Mouse (Mus musculus) heart, adult 2 months (tissue): Measurements from ENCODE around the gene Slc17a4. TPM values are rescaled to one million over a fixed set of nuclear protein-coding genes. Genes with fewer than 3 reads are reported as not detected.

ENCODE experiments used
- DNase-seq, 2 experiments: peaks; one replicate each; pipeline ENCODE4 v3.0.0; 2021
- H3K27ac ChIP-seq: fragments of 200-600 bp; 2 replicates; pipeline ENCODE4 v1.8.1; 2022
- H3K27me3 ChIP-seq: fragments of 200-500 bp; 2 replicates; pipeline ENCODE4 v1.6.1; 2012; ENCODE audit warnings: mild to moderate bottlenecking, low read length, inconsistent platforms, mixed read lengths; ENCODE audit not compliant: control insufficient read depth, insufficient read depth
- H3K36me3 ChIP-seq: fragments of 200-500 bp; 2 replicates; pipeline ENCODE4 v1.6.1; 2012; ENCODE audit warnings: low read length, inconsistent platforms; ENCODE audit not compliant: control insufficient read depth, insufficient read depth
- H3K4me1 ChIP-seq: fragments of 200-500 bp; 2 replicates; pipeline ENCODE4 v1.6.1; 2011; ENCODE audit warnings: low read length; ENCODE audit not compliant: control insufficient read depth, insufficient read depth
- H3K4me3 ChIP-seq: fragments of 200-600 bp; 2 replicates; pipeline ENCODE4 v1.8.1; 2022
- H3K79me2 ChIP-seq: fragments of 200-500 bp; replicated peaks from 2 replicates; pipeline ENCODE4 v1.6.1; 2012; ENCODE audit warnings: mild to moderate bottlenecking, inconsistent platforms, low read length, moderate library complexity, mixed read lengths; ENCODE audit not compliant: control insufficient read depth, insufficient read depth
- H3K9ac ChIP-seq: fragments of 200-500 bp; 2 replicates; pipeline ENCODE4 v1.6.1; 2012; ENCODE audit warnings: low read depth, mild to moderate bottlenecking, control low read depth, inconsistent platforms, low read length, mixed read lengths
- CTCF ChIP-seq: fragments of 200-600 bp; IDR thresholded peaks from 2 replicates; pipeline ENCODE4 v1.8.1; 2022; ENCODE audit warnings: antibody characterized with exemption, mild to moderate bottlenecking, moderate library complexity
- EP300 ChIP-seq: fragments of 200-500 bp; IDR thresholded peaks from 2 replicates; pipeline ENCODE4 v1.6.1; 2011; ENCODE audit warnings: low read depth, low read length, control low read depth; ENCODE audit not compliant: insufficient read depth
- POLR2A ChIP-seq: fragments of 200-500 bp; IDR thresholded peaks from 2 replicates; pipeline ENCODE4 v1.6.1; 2011; ENCODE audit warnings: mild to moderate bottlenecking, low read depth, low read length, control low read depth; ENCODE audit not compliant: insufficient read depth
- WGBS: fragments of 180-500 bp; shearing (Covaris S2); methylation state at CpG from one replicate; pipeline ENCODE4 v1.1.7; 2018; 5-methylcytosine and 5-hydroxymethylcytosine counted together
- intact Hi-C: fragments of 180-260 bp; cut with DNase I; formaldehyde crosslinking; loops from one replicate; pipeline ENCODE4 v1.15.1; 2025
- microRNA-seq, 2 experiments: library from miRNA; unstranded; fragments of <30 nt; microRNA quantifications; one replicate each; pipeline ENCODE4 v1.2.0; 2021
- polyA plus RNA-seq: library from polyadenylated mRNA; depleted of rRNA; stranded (reverse); fragments of >200 nt; gene quantifications from 2 replicates; pipeline ENCODE4 v1.2.3, GENCODE M21; 2012; rRNA removed
- total RNA-seq, 2 experiments: library from RNA; stranded (reverse); gene quantifications; 2 replicates each; pipeline ENCODE4 v1.2.3; 2021

The Slc17a4 gene
- total and polyA plus RNA-seq, 3 experiments, result not detected

- no peaks in the 10 kb centered on the region for H3K36me3 ChIP-seq
- no peak overlapping the region for H3K27ac ChIP-seq
- no peaks in the 10 kb centered on the region for H3K4me1 ChIP-seq
- intact Hi-C loops, result no loop called here
- H3K4me3 ChIP-seq, result no peak overlapping the region
- WGBS, result 46% methylated on average over 3 of the region's 3 CpGs
- H3K9ac ChIP-seq, result no peak overlapping the region
- no peak for DNase-seq
- H3K79me2 ChIP-seq, result no peaks in the 10 kb centered on the region
- no peak for TF ChIP-seq EP300
- no peak for TF ChIP-seq POLR2A
- TF ChIP-seq CTCF, result no peak
- no peaks in the 10 kb centered on the region for H3K27me3 ChIP-seq
These were observed 58.4 kb downstream of the Slc17a4 start for GRCm38 (mm10) chr13:23856401-23856800.

- H3K27ac ChIP-seq, result no peak overlapping the region
- H3K4me3 ChIP-seq, result no peak overlapping the region
- no peaks in the 10 kb centered on the region for H3K4me1 ChIP-seq
- H3K9ac ChIP-seq, result no peak overlapping the region
- no peak for DNase-seq
- TF ChIP-seq EP300 (no peak), CTCF (no peak), POLR2A (no peak)
- no peaks in the 10 kb centered on the region for H3K27me3 ChIP-seq
- intact Hi-C loops, result no loop called here
- no peaks in the 10 kb centered on the region for H3K36me3 ChIP-seq
- 71% methylated on average over 2 of the region's 2 CpGs for WGBS
- H3K79me2 ChIP-seq, result no peaks in the 10 kb centered on the region
These were observed 65.5 kb downstream of the Slc17a4 start for GRCm38 (mm10) chr13:23849299-23849698.

Small RNAs within 50 kb of the gene (microRNA-seq; reads per million reads assigned to microRNA genes)
- 0 reads per million in 2 experiments for gene Gm44344

Other genes starting within 250 kb of the Slc17a4 start
- 1 to 10 TPM; 1.3 to 1.6 TPM for gene Hist1h2ac, start 231.1 kb downstream of the Slc17a4 start, total RNA-seq
- 0.57 and 0.76 TPM in 2 replicates for gene Hist1h2ac, start 231.1 kb downstream of the Slc17a4 start, polyA plus RNA-seq
- gene Hist1h2bc, start 230.8 kb downstream of the Slc17a4 start, total RNA-seq, result 10 to 100 TPM; 73.4 to 78.7 TPM
- 119 and 135 TPM in 2 replicates for gene Hist1h2bc, start 230.8 kb downstream of the Slc17a4 start, polyA plus RNA-seq
- gene Hist1h1t, start 219.2 kb downstream of the Slc17a4 start, total RNA-seq, result not detected
- gene Hist1h1t, start 219.2 kb downstream of the Slc17a4 start, polyA plus RNA-seq, result not detected in 2 replicates
- gene Hist1h4c, start 216.6 kb downstream of the Slc17a4 start, total RNA-seq, result 10 to 100 TPM; 42.3 to 45.8 TPM
- gene Hist1h4c, start 216.6 kb downstream of the Slc17a4 start, polyA plus RNA-seq, result 1.5 and 3.2 TPM in 2 replicates
- 10 to 100 TPM; 58.9 to 62.8 TPM for gene Hfe, start 204.2 kb downstream of the Slc17a4 start, total RNA-seq
- gene Hfe, start 204.2 kb downstream of the Slc17a4 start, polyA plus RNA-seq, result 16.8 and 21.1 TPM in 2 replicates
- gene Hist1h1c, start 176.2 kb downstream of the Slc17a4 start, total RNA-seq, result 100 to 1,000 TPM; 147 to 185 TPM
- gene Hist1h1c, start 176.2 kb downstream of the Slc17a4 start, polyA plus RNA-seq, result 55.5 and 80.0 TPM in 2 replicates
- 1 to 10 TPM in 1 of 2 experiments, not detected in 1; 2.5 TPM for gene Hist1h3c, start 169.4 kb downstream of the Slc17a4 start, total RNA-seq
- gene Hist1h3c, start 169.4 kb downstream of the Slc17a4 start, polyA plus RNA-seq, result 0.64 TPM in 1 of 2 replicates, not detected in the other
- gene Hist1h2bb, start 168.3 kb downstream of the Slc17a4 start, total RNA-seq, result 1 to 10 TPM; 3.2 to 4.9 TPM
- 0.47 and 0.76 TPM in 2 replicates for gene Hist1h2bb, start 168.3 kb downstream of the Slc17a4 start, polyA plus RNA-seq
- gene Hist1h2ab, start 163.9 kb downstream of the Slc17a4 start, total RNA-seq, result 1 to 10 TPM; 4.4 to 6.7 TPM
- gene Hist1h2ab, start 163.9 kb downstream of the Slc17a4 start, polyA plus RNA-seq, result 0.51 TPM in 1 of 2 replicates, not detected in the other
- gene Hist1h3b, start 162.7 kb downstream of the Slc17a4 start, total RNA-seq, result 1 to 10 TPM; 6.4 to 8.0 TPM
- gene Hist1h3b, start 162.7 kb downstream of the Slc17a4 start, polyA plus RNA-seq, result 1.7 TPM in 1 of 2 replicates, not detected in the other
- 10 to 100 TPM in 1 of 2 experiments, 1 to 10 TPM in 1; 4.9 to 11.3 TPM for gene Hist1h4b, start 158.0 kb downstream of the Slc17a4 start, total RNA-seq
- gene Hist1h4b, start 158.0 kb downstream of the Slc17a4 start, polyA plus RNA-seq, result 1.1 TPM in 1 of 2 replicates, not detected in the other
- gene Hist1h4a, start 153.8 kb downstream of the Slc17a4 start, total RNA-seq, result 1 to 10 TPM; 6.2 to 7.2 TPM
- gene Hist1h4a, start 153.8 kb downstream of the Slc17a4 start, polyA plus RNA-seq, result 0.47 TPM in 1 of 2 replicates, not detected in the other
- gene Hist1h3a, start 152.6 kb downstream of the Slc17a4 start, total RNA-seq, result 1 to 10 TPM; 5.1 to 8.9 TPM
- gene Hist1h3a, start 152.6 kb downstream of the Slc17a4 start, polyA plus RNA-seq, result not detected in 2 replicates
- 1 to 10 TPM; 2.0 to 3.4 TPM for gene Hist1h1a, start 151.3 kb downstream of the Slc17a4 start, total RNA-seq
- gene Hist1h1a, start 151.3 kb downstream of the Slc17a4 start, polyA plus RNA-seq, result 0.21 and 0.26 TPM in 2 replicates
- gene Trim38, start 145.1 kb downstream of the Slc17a4 start, total RNA-seq, result under 1 TPM in 1 of 2 experiments, not detected in 1; 0.11 TPM
- 0.08 and 0.12 TPM in 2 replicates for gene Trim38, start 145.1 kb downstream of the Slc17a4 start, polyA plus RNA-seq
- gene Slc17a2, start 108.0 kb downstream of the Slc17a4 start, total RNA-seq, result not detected
- gene Slc17a2, start 108.0 kb downstream of the Slc17a4 start, polyA plus RNA-seq, result 0.06 and 0.09 TPM in 2 replicates
- gene Slc17a3, start 75.6 kb downstream of the Slc17a4 start, total RNA-seq, result not detected
- not detected in 2 replicates for gene Slc17a3, start 75.6 kb downstream of the Slc17a4 start, polyA plus RNA-seq
- not detected for gene Slc17a1, start 47.3 kb downstream of the Slc17a4 start, total RNA-seq
- gene Slc17a1, start 47.3 kb downstream of the Slc17a4 start, polyA plus RNA-seq, result not detected in 2 replicates
- gene Hist1h2ba, start 19.1 kb upstream of the Slc17a4 start, total RNA-seq, result not detected
- not detected in 2 replicates for gene Hist1h2ba, start 19.1 kb upstream of the Slc17a4 start, polyA plus RNA-seq
- not detected for gene Hist1h2aa, start 19.5 kb upstream of the Slc17a4 start, total RNA-seq
- not detected in 2 replicates for gene Hist1h2aa, start 19.5 kb upstream of the Slc17a4 start, polyA plus RNA-seq
- gene Scgn, start 76.2 kb upstream of the Slc17a4 start, total RNA-seq, result not detected
- gene Scgn, start 76.2 kb upstream of the Slc17a4 start, polyA plus RNA-seq, result not detected in 2 replicates